Mouse (Mus musculus) gastrocnemius, adult 2 months (tissue): ENCODE measurements around the gene Fgf8. TPM values are rescaled to one million over a fixed set of nuclear protein-coding genes. Genes with fewer than 3 reads are reported as not detected.

ENCODE experiments used
- DNase-seq: peaks from one replicate; pipeline ENCODE4 v3.0.0; 2022
- H3K27ac ChIP-seq: fragments of 200-600 bp; 2 replicates; pipeline ENCODE4 v1.8.1; 2022; ENCODE audit warnings: mild to moderate bottlenecking
- H3K4me3 ChIP-seq: fragments of 200-600 bp; 2 replicates; pipeline ENCODE4 v1.8.1; 2022; ENCODE audit warnings: mild to moderate bottlenecking, moderate library complexity
- CTCF ChIP-seq: fragments of 200-600 bp; IDR thresholded peaks from 2 replicates; pipeline ENCODE4 v1.8.1; 2022; ENCODE audit warnings: antibody characterized with exemption, mild to moderate bottlenecking, moderate library complexity
- intact Hi-C: fragments of 180-260 bp; cut with DNase I; formaldehyde crosslinking; loops from one replicate; pipeline ENCODE4 v1.15.1; 2025
- total RNA-seq, 2 experiments: library from RNA; stranded (reverse); gene quantifications; 2 replicates each; pipeline ENCODE4 v1.2.3; 2021

Gene Fgf8
- total RNA-seq, 2 experiments from 2014 or later, result not detected

GRCm38 (mm10) chr19:45746153-45747020 is 3.7 kb upstream of the Fgf8 start:
- Histone ChIP-seq H3K4me3 (peak overlapping the region; percentile 2; the same call in 1 of the 2 replicates), H3K27ac (no peak overlapping the region)
- peak; percentile 83 for DNase-seq
- intact Hi-C loops, result loop anchor here (1.0 to 5.0 kb wide), 2 partner anchors 173 to 524 kb away; no protein-coding TSS in a partner anchor
- peak; percentile 94 for TF ChIP-seq CTCF

DNA sequence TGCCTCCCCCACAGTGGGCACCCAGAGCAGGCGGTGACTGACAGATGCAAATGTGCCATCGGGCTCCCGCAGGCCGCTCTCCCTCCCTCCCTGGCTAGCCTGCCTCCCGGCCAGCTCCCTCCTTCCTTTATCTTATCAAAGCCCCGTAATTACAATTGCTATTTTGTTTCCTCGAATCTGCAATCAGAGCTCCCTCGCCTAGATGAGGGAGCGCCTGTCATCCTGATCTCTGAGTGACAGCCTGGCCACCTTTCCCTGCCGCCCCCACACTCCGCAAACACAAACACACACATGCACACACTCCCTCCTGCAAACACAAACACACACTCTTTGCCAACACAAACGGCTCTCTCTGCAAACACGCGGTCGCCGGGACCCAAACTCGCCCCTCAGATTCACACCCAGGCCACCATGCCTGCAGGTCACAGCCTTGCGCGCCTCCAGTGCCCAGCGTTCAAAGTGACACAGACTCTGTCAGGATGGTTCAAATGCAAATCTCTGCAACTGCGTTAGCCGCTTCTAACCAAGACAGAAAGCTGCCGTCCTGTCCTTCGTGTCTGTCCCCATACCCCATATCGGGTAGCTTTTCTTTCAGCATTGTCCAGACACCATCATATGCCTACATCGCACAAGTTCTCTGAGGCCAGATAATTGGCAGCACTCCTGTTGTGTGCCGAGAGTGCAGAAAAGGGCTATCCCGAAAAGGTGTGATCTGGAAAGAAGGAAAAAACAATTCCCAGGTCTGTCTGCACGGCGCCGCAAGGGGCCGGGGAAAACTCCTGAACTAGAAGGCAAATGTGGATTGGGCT is 2.8 kb upstream of the Fgf8 start:
- DNase-seq, result no peak
- intact Hi-C loops, result loop anchor here (1.0 to 5.0 kb wide), 2 partner anchors 172 to 523 kb away; no protein-coding TSS in a partner anchor
- TF ChIP-seq CTCF, result no peak
- Histone ChIP-seq H3K27ac (no peak overlapping the region), H3K4me3 (no peak overlapping the region)

DNA sequence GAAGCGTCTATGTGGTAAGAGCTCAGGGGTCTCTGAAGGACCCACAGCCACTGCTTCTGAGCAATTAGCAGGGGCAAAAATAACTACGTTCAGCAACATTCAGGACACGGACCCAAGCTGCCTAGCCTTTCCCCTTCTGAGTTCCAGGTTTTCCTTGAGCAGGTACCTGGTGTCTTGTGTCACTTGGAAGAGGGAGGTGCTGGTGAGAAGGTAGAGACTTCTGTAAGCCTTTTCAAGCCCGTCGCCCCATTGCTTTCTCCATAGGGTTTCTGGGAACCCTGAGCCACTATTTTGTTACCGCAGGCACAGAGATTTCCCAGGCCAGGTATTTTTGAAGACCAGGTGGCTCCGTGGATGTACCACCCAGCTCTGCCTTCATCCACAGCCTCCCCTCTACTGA is 904 bp upstream of the Fgf8 start:
- no peak for TF ChIP-seq CTCF
- DNase-seq, result no peak
- no peak overlapping the region for H3K4me3 ChIP-seq
- intact Hi-C loops, result no loop called here
- H3K27ac ChIP-seq, result no peak overlapping the region

GRCm38 (mm10) chr19:45742984-45743575 is 365 bp upstream of the Fgf8 start:
- no peak for TF ChIP-seq CTCF
- Histone ChIP-seq H3K4me3 (peak overlapping the region; percentile 71), H3K27ac (no peak overlapping the region)
- intact Hi-C loops, result no loop called here
- no peak for DNase-seq

GRCm38 (mm10) chr19:45741431-45742217 is 1.1 kb downstream of the Fgf8 start:
- H3K4me3 ChIP-seq, result no peak overlapping the region; the same call in 1 of the 2 replicates
- peak; percentile 22 for DNase-seq
- intact Hi-C loops, result no loop called here
- TF ChIP-seq CTCF, result no peak
- no peak overlapping the region for H3K27ac ChIP-seq

DNA sequence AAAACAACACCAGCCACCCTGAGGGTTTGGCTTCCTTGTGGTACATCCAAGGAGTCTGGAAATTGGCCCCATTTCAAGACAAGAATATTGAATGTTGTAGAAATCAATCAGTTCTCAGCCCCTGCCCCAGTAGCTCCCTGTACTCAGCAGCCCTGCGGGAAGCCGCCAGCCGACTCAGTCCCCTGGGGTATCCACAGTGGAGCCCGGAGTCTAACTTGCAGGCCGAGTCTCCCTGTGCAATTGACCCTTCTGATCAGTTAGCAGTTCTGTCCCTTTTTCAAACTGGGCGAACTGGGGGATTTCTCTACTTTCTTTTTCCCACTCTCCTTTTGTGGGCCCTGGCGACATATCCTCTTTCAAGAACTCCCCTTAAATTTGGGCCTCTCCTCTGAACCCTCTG is 1.9 kb downstream of the Fgf8 start:
- Histone ChIP-seq H3K4me3 (no peak overlapping the region), H3K27ac (no peak overlapping the region)
- TF ChIP-seq CTCF, result no peak
- DNase-seq, result no peak
- intact Hi-C loops, result no loop called here

DNA sequence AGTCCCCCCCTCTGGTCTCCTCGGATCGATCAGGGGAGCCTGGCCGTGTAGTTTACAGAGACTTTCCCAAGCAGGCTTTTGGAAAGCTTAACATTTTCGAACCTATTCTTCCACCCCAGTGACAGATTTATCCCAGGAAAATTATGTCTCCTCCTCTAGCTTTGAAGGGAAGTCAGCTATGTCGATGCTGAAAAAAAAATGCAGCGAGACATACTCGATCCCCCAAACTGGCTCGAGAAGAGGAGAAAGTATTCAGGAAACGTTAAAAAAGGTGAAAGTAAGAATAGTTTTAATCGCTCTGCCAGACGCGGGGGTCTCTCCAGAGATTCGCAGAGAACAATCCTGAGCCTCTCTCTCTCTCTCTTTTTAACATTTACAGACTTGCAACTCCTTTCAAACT is 2.5 kb downstream of the Fgf8 start:
- no peak overlapping the region for H3K27ac ChIP-seq
- intact Hi-C loops, result no loop called here
- no peak for DNase-seq
- no peak overlapping the region for H3K4me3 ChIP-seq
- TF ChIP-seq CTCF, result no peak

DNA sequence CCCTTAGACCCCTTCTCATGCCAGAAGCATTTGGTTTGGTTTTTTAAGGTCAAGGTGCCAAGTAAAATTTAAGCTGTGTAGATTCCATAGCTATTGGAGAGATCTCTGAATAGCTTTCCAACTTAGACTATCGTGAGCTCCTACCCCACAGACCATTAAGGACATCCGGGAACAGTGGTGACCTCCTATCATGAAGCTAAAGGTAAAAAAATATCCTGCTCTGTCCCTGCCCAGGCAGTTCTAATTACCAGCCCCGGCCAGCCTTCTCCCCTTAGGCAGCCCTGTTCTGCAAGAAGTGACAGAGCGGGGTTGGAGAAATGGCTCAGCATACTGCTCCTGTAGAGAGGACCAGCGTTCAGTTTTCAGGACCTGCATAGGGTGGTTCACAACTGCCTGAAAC is 4.2 kb downstream of the Fgf8 start:
- no peak for DNase-seq
- TF ChIP-seq CTCF, result no peak
- H3K4me3 ChIP-seq, result no peak overlapping the region
- no peak overlapping the region for H3K27ac ChIP-seq
- intact Hi-C loops, result no loop called here

- no peak for DNase-seq
- TF ChIP-seq CTCF, result no peak
- no peak overlapping the region for H3K4me3 ChIP-seq
- H3K27ac ChIP-seq, result no peak overlapping the region
- intact Hi-C loops, result no loop called here
Observed at GRCm38 (mm10) chr19:45737846-45738484, 4.8 kb downstream of the Fgf8 start.

- no peak for TF ChIP-seq CTCF
- peak overlapping the region; percentile 59 for H3K4me3 ChIP-seq
- intact Hi-C loops, result no loop called here
- no peak overlapping the region for H3K27ac ChIP-seq
- DNase-seq, result no peak
Observed at GRCm38 (mm10) chr19:45737208-45737845, 5.4 kb downstream of the Fgf8 start.

GRCm38 (mm10) chr19:45736855-45737207 is 5.9 kb downstream of the Fgf8 start:
- Histone ChIP-seq H3K4me3 (peak overlapping the region; percentile 59), H3K27ac (no peak overlapping the region)
- peak; percentile 52 for DNase-seq
- no peak for TF ChIP-seq CTCF
- intact Hi-C loops, result no loop called here
